Mouse (Mus musculus) layer of hippocampus, adult 9-11 months (tissue): ENCODE results near the gene Tube1.
"Not testable (repeated sequence)": the region's sequence is repeated elsewhere in the genome, so short reads cannot be mapped to it uniquely, and the experiment has no call there.

Experiments used
- DNase-seq: peaks from one replicate; pipeline ENCODE4 v3.0.0; 2022

The Tube1 gene

GRCm38 (mm10) chr10:39170181-39170580 is 36.4 kb downstream of the Tube1 start:
- peak; percentile 63 for DNase-seq

DNA sequence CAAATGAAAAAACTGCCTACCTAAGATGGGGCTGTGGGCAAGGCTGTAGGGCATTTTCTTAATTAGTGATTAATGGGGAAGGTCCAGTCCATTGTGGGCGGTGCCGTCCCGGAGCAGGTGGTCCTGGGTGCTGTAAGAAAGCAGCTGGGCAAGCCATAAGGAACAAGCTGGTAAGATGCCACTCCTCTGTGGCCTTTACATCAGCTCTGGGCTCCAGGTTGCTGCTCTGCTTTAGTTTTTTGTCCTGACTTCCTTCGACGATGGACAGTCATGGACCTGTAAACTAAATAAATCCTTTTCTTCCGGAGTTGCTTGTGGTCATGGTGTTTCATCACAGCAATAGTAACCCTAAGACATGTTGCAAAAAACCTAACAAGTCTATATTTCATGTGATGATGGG is 36.9 kb downstream of the Tube1 start:
- DNase-seq = peak; percentile 12

DNA sequence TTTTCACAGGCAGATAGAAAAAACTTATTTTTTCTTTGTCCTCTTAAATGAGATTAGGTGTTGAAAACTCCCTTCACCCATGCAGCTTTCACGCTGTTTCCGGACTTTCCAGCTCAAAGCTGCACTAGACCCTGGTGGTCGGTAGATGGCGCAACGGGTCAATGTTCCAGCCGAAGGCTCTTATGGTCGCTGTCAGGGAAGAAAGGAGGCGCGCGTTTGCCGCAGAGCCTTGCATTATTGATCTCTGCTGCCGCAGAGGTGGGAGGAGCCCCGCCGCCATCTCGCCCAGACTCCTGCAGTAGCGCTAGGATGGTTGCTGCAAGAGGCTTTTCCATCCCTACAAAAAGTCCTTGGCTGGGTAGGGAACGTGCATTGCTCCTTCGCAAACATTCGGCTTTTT is 37.4 kb downstream of the Tube1 start:
- peak; percentile 91 for DNase-seq

DNA sequence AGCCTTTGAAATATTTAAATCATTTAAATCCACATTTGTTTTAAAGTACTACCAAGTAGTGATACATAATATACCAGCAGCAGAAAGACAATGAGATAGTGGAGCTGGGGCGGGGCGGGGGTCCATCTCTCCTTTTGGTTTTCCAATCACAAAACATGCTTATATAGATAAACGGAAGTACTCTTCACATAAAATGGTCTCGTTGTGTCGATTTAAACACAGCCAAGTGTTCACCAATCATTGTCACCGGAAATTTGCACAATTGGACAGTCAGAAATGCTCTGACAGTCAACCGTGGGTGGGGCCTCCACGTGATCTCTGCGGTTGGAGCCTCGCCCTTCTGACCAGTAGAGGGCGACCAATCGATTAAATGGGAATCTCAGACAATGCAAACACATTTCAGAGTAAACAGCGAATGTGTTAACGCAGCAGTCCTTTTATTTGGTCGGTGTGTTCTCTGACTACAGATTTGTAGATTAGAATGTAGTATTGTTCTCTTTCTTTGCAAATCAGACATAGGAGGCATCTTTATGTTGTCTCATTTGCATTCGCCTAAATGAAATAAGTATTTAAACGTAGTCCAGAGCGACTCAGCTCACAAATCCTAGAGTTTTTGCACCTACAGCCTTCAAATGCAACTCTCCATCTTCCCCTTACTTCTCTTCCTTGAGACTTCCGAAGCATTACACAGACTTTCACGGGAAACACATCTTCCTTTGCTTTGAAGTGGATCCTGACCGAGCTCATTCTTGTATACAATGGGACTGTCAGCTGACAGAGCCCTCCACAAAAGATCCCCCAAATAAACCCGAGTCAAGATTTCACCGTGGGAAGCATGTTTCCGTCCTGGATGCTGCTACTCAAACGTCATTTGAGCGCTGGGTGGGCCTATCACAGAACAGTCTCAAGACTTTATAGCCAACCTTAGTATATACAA is 38.1 kb downstream of the Tube1 start:
- peak; percentile 95 for DNase-seq

DNA sequence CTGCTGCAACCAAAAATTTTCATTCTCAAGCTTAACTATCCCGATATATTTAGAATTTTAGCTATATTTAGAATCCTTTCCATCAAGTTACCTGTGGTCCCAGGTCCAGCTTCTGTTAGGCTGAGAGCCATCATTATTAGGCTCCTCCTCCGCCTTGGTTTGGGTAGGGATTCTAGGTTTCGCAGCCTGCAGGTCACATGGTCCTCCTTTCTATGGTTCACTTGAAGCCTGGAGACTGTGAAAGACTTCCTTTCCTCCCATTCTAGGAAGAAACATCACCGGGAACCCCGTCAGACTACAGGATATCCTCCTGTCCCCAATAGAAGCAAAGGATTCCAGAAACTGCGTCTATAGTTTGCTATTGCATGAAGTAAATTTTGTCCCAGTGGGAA is 38.8 kb downstream of the Tube1 start:
- DNase-seq = no peak

DNA sequence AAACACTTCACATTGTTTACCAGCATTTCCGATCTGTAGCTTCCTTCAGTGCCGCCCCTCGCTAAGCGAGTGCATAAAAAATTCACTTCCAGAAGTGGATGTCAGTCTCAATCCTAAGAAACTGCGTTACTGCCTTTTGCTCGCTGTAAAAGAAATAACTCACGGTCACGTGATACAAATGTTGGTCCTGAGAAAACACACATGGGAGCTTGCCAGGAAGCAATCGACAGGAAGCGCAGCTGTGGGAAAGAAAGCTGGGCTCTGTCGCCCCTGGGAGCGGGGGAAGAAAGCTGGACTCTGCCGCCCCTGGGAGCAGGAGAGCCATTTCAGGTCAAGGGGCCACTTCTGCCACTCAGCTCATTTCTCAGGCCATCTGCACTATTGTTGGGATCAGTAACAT is 39.3 kb downstream of the Tube1 start:
- DNase-seq = no peak

- DNase-seq = no peak
These were observed 43.2 kb downstream of the Tube1 start for GRCm38 (mm10) chr10:39176981-39177380.

DNA sequence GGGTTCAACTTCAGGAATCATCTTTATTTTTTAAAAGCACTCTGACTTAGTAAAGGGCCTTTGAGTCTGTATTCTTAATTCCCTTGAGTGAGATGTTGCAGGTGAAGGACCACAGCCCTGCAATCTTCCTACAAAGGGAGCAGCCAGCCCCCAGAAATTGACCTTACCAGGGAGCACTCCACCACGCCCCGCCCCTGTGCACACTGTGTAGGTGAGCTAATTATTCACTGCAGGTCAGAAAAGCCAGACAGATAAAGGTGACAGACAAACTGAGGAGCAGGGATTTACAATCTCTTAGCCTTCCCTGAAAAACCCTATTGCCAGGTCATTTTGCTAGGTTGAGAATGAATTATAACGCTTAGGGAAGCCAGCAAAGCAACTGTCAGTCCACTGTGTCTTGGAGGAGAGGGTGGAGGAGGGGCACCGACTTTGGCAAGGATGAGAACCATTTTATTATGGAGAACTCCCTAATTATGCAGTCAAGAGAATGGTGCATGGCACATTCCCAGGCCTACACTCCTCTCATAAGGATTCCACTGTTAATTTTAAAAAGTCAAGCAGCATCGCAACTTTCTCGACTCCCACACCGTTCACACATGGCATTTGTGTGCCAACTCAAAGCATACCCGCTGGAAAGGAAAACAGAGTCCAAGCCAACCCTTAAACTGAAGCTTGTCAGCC is 51.2 kb downstream of the Tube1 start:
- peak; percentile 70 for DNase-seq

DNA sequence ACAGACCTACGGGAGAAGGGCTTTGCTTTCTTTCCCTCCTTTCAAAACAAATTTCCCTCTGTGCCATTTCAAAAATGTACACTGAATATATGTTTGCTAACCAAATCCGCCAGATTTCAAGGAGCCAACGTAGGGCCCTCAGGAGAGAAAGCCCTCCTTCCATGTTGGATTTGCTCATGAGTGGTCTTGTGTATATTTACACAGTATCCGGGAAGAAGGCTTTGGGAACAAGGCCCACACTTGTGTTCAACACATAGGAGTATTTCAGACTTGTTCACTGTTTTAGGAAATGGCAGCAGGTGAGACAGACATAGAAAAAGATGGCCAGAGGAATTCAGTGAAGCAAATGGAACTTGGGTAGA is 51.8 kb downstream of the Tube1 start:
- DNase-seq = no peak

- no peak for DNase-seq
These were observed 58.9 kb downstream of the Tube1 start for GRCm38 (mm10) chr10:39192673-39193072.

GRCm38 (mm10) chr10:39198216-39198615 is 64.4 kb downstream of the Tube1 start:
- not testable (repeated sequence) for DNase-seq
